In genomic region chr11:121702895-121703618, GRCm38 (mm10) we compare ENCODE assay signal across 8 mouse cellular contexts. TPM values are rescaled to one million over a fixed set of nuclear protein-coding genes. Genes with fewer than 3 reads are reported as not detected.
DNase-seq lines count a peak whose midpoint lies in the region; ATAC-seq and TF ChIP-seq lines count a peak whose summit lies in the region.

No protein-coding gene starts in this region.

- peak overlapping the region; percentile 97 for H3K4me2 ChIP-seq in hindbrain, embryonic 13.5 days

- H3K9ac ChIP-seq in ES-E14 (ENCODE audit: insufficient read depth, low read depth, low read length, poor library complexity, severe bottlenecking), result peak overlapping the region; percentile 29; the same call in 1 of the 2 replicates
- peak overlapping the region; percentile 75 for H3K9ac ChIP-seq in hindbrain, embryonic 13.5 days

- H3K9me3 ChIP-seq in ES-E14 (ENCODE audit: control insufficient read depth, insufficient read depth, low read depth, low read length), result no peaks in the 10 kb centered on the region
- no peaks in the 10 kb centered on the region for H3K9me3 ChIP-seq in hindbrain, embryonic 13.5 days

- in situ Hi-C loops in ES-E14 (cut with MboI; ENCODE audit: low sequenced_read_pairs in 2 of 2, unreplicated experiment in 2 of 2), result no loop called here

- H3K4me1 ChIP-seq in ES-E14 (ENCODE audit: control insufficient read depth in 2 of 2, insufficient read depth in 2 of 2, low read length in 2 of 2, poor library complexity in 1 of 2), result peaks cover 0 to 11% of the 10 kb centered on the region in 2 experiments; a peak in 1 of 4 replicates
- peaks cover 20% of the 10 kb centered on the region for H3K4me1 ChIP-seq in hindbrain, embryonic 13.5 days (replicated peaks)

- ATAC-seq in hindbrain, embryonic 13.5 days (ENCODE audit: low FRiP score), result peak; percentile 36

- no peak overlapping the region for H3K27ac ChIP-seq in ES-E14 (ENCODE audit: insufficient read depth, low read depth, low read length, poor library complexity, severe bottlenecking)
- H3K27ac ChIP-seq in hindbrain, embryonic 13.5 days, result no peak overlapping the region; the same call in 1 of the 2 replicates

- H3K27me3 ChIP-seq in hindbrain, embryonic 13.5 days, result peaks cover 54% of the 10 kb centered on the region

- no peaks in the 10 kb centered on the region for H3K36me3 ChIP-seq in ES-E14 (ENCODE audit: control insufficient read depth, insufficient read depth, low read length, poor library complexity, severe bottlenecking)
- no peaks in the 10 kb centered on the region for H3K36me3 ChIP-seq in hindbrain, embryonic 13.5 days

- WGBS in hindbrain, embryonic 13.5 days, result under 1% methylated on average over 40 of the region's 40 CpGs

- no peak for DNase-seq in ES-E14 (ENCODE audit: low read depth, low spot score)
- DNase-seq in cerebellum, adult 8-10 months, result peak; percentile 12
- DNase-seq in frontal cortex, postnatal 25 days (ENCODE audit: low spot score in 2 of 2), result peak; percentile 35 to 47
- peak; percentile 19 to 32 for DNase-seq in layer of hippocampus, postnatal 36 days
- peak; percentile 63 for DNase-seq in lung, postnatal 14 days
- DNase-seq in retina, embryonic 14.5 days (ENCODE audit: low spot score), result peak; percentile 42
- peak; percentile 58 to 69 for DNase-seq in urinary bladder, postnatal 4 days (ENCODE audit: low spot score in 2 of 2)

- H3K4me3 ChIP-seq in ES-E14 (ENCODE audit: insufficient read depth in 1 of 2, low read depth in 1 of 2, low read length in 2 of 2, poor library complexity in 1 of 2, severe bottlenecking in 1 of 2), result peak overlapping the region; percentile 70 to 85
- H3K4me3 ChIP-seq in hindbrain, embryonic 13.5 days, result peak overlapping the region; percentile 73

TF ChIP-seq in ES-E14, 5 proteins besides CTCF, POLR2A, EP300 and RAD21:
- TF ChIP-seq ZC3H11A (IDR thresholded peaks at IDR 0.05; ENCODE audit: borderline replicate concordance, low read depth, low read length) (no peak), HCFC1 (IDR thresholded peaks at IDR 0.05; ENCODE audit: borderline replicate concordance, insufficient read depth, low read length) (no peak), ZNF384 (IDR thresholded peaks at IDR 0.05; ENCODE audit: low read depth, low read length) (no peak), MAFK (IDR thresholded peaks at IDR 0.05; ENCODE audit: insufficient read depth, low read depth, low read length) (peak; percentile 48)
TF ChIP-seq in ES-E14: peak in this region for 1.

RNA-seq across cellular contexts. Expression of gene Metrnl, which starts 1.7 kb away (rescaled TPM):
- 7.8 and 13.0 TPM in 2 replicates for total RNA-seq in ES-E14 (2012; rRNA removed)
- polyA plus RNA-seq in hindbrain, embryonic 13.5 days (2015; fragmentation: Nextera tagmentation; extraction: Ambion mirVana), result 15.9 and 17.2 TPM in 2 replicates
- 10 to 100 TPM in 1 of 2 experiments, 1 to 10 TPM in 1; 9.2 to 10.2 TPM for total RNA-seq in layer of hippocampus, postnatal 36 days (2021)

RNA-seq across cellular contexts. Expression of gene B3gntl1, which starts 30.1 kb away (rescaled TPM):
- 13.2 and 17.6 TPM in 2 replicates for total RNA-seq in ES-E14 (2012; rRNA removed)
- 6.4 and 7.8 TPM in 2 replicates for polyA plus RNA-seq in hindbrain, embryonic 13.5 days (2015; fragmentation: Nextera tagmentation; extraction: Ambion mirVana)
- 1 to 10 TPM; 6.2 to 8.7 TPM for total RNA-seq in layer of hippocampus, postnatal 36 days (2021)
